Mouse (Mus musculus) embryo, embryonic 10.5 days (tissue): ENCODE measurements around the gene Hras.
A peak's percentile ranks its signal among the peaks of the same experiment; 100 is the strongest.

Source experiments
- DNase-seq: peaks from one replicate; pipeline ENCODE4 v3.0.0-alpha.2; 2015; ENCODE audit warnings: low spot score

Hras gene

DNA sequence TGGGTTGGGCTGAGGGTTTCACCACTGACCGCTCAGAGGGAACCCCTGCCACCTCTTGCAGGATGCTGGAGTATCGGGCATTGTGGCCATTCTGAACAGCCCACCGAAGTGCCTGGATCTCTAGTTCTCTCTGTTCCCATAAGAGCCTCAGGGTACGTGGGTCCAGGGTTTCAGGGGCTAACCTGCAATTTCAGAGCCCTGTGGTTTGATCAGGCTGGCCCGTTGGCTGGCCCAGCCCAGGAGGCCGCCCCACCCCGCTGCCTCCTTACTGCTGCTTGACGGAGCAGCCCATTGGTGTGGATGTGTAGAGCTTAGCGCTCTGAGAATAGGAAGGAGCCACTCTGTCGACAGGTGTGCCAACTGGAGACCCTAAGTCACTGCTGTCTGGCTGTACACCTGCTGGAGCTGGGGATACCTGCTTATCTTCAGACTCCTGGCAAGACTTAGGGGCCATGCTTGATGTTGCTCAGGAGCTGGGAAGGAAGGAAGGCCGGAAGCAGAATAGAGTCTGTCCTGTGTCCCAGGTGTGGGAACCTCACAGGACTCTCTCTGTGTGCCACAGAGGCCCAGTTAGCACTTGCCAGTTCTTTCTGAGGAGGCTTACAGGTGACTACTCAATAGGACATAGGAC, 19.9 kb upstream of the Hras start, which contains the start of gene Lmntd2:
Lmntd2 (minus strand) TSS at position 476 of the 631 bp plus-strand sequence.
- DNase-seq, result no peak

DNA sequence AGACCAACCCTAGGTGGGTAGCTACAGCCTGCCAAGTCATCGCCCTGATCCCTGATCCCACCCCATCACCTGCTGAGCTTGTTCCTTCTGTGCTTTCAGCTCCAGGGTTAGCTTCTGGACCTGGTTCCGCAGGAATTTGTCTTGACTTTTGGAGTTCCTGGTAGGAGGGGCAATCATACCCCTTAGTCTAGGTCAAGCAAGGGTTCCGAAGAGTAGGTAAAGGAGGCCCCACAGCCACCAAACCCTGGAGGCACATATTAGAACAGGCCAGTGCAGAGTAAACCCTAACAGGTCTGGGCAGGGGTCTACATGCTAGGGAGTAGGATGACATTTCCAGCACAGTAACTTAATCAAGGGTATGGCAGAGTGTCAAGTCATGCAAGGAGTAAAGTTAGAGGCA, 19.3 kb upstream of the Hras start:
- DNase-seq, result no peak

GRCm38 (mm10) chr7:141210606-141211131, 16.9 kb upstream of the Hras start:
- DNase-seq, result no peak

DNA sequence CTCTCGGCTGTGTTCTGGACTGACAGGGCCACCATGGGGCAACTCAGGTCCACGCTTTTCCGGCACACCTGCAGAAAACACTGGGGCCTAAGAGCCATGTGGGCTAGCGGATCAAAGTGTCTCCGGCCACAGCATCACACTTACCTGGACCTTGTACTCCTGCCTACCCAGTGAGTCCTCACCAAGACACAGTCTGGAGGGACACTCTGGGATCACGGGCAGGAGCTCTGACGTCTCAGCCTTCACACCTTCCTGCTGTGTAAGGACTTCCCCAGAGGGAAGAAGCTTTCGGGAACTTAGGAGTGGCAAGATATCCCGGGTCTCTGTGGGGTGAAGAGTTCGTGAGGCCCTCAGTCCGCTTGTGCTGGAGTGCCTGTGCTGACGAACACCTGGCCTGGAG, 16.3 kb upstream of the Hras start:
- DNase-seq, result no peak

GRCm38 (mm10) chr7:141209526-141209925, 15.7 kb upstream of the Hras start:
- DNase-seq, result no peak

GRCm38 (mm10) chr7:141206182-141206937, 12.6 kb upstream of the Hras start:
- DNase-seq, result no peak

DNA sequence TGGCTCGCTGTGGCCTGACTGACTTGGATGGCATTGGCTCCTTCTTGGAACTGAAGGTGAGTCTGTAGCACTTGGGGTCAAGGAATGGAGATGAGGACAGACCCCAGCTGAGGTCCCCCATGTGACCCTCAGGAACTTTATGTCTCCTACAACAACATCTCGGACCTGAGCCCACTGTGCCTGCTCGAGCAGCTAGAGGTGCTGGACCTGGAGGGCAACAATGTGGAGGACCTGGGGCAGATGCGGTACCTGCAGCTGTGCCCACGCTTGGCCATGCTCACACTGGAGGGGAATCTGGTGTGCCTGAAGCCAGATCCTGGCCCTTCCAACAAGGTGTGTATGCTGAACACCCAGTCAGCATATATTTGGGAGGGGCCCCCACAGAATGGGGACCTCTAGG, 11.7 kb upstream of the Hras start:
- DNase-seq, result no peak

DNA sequence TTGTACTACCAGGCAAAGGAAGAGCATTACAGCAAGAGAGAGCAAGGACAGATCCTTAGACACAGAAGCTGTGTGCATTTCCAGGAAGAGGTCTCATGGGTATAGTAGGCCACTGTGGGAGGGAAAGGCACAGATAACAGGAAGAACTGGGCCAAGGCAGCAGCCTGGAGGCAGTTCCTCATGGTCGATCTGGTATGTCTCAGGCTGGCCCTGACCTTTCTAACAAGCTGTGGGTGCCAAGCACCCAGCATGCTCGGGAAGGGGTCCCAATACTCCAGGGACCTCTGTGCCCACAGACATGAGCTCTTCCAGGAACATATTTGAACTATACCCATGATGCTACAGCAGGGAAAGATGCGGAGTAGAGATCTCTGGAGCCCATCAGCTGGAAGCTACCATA, 10.7 kb upstream of the Hras start:
- no peak for DNase-seq

DNA sequence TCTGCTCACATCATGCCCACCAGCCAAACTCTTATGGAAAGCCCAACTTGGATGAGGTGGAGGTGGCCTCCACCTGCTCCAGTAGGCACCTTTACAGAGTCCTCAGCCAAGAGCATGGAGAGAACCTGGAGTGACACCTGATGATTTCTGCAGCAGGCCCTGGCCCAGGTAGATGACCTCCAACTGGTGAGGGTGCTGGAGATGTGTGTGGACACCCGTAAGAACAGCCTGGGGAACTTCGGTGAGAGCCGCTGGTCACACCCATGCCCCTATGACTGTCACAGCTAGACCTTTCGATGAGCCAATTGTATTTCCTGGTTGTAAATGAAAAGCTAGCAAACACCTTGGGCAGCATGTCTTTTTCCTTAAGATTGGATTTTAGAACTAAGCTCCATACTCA, 4.3 kb upstream of the Hras start:
- no peak for DNase-seq

DNA sequence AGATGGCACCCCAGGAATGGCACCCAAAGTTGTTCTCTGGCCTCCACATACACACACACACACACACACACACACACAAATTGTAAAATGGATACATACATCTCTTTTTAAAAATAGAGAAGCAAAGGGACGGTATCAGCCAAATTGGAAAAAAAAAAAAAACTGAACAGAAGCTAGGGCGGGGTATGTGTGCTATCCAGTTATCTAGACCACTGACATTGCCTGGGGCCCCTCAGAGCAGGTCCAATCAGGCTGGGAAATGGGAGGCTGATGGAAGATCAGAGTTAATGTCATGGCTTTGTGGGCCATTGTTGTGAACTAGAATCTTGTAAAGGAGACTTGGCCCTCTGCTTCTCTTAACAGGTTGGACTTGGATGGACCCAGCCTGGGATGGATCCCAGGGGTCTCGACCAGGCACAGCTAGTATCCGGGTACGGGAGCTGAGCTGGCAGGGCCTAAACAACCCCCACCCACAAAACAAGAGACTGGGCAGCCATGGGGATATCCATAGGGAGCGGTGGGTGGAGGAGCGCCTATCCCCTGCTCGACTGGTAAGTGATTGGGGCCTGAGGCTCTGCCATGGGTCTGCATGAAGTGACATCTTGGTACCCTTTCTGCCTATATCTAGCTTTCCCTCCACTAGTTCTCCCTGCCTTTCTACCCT, 2.9 kb upstream of the Hras start:
- no peak for DNase-seq

DNA sequence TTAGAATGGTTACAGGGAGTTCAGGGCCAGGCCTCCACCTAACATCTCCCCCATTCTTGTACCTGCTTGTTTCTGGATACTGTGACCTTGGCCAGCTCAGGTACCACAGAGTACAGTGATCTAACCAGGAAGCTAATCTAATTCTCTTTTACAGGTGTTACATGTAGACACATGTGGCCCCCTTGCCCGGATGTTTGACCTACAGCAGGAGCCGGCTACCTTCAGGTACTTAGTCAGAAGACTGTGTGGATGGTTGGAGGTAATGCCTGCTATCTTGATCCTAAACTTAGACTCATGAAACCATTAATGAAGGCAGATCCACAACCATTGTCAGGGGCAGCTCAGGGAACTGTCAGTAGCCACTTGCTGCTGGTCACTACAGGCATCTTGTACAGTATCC, 1.9 kb upstream of the Hras start:
- no peak for DNase-seq

- peak; percentile 97 for DNase-seq
Observed at GRCm38 (mm10) chr7:141194830-141195229, 1.0 kb upstream of the Hras start.

DNA sequence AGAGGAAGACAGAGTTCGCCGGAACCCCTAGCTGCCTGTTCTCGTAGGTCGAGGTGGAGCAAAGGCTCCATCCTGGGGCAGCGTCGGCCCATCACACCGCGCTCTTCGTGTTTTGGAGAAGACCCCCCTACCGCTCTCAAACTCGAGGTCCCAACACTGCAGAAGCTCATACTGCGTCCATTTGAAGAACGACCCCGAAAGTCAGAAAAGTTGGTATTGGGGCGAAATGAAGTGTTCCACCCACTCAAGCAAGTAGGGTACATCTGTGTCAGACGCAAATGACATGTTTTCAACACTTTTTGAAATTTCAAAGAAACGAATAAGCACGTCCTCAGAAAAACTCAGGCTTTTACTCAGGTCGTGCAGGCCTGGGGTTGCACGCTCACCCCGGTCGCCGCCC, 604 bp upstream of the Hras start:
- DNase-seq, result no peak

DNA sequence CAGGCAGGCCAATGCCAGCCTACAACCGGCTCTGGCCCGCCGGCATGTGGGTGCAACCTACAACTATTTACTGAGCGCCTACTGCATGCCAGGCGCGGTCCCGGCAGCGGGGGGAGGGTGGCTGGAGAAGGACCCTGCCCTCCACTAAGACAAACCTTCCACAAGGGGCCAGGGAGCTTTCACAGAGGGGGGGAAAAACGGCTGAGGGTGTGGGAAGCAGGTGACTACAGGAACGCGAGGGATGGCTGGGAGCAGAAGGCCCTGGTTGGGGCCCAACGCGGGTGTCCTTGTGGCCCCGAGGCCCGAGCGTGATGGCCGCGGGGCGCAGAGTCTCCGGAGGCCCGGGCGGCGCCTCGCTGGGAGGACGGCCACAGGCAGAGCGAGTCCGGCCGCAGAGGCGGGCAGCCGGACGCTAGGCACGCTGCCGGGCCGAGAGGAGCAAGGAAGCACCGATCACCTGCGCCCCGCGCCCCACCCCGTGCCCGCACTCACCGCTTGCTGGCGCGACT, 403 bp downstream of the Hras start:
- no peak for DNase-seq

DNA sequence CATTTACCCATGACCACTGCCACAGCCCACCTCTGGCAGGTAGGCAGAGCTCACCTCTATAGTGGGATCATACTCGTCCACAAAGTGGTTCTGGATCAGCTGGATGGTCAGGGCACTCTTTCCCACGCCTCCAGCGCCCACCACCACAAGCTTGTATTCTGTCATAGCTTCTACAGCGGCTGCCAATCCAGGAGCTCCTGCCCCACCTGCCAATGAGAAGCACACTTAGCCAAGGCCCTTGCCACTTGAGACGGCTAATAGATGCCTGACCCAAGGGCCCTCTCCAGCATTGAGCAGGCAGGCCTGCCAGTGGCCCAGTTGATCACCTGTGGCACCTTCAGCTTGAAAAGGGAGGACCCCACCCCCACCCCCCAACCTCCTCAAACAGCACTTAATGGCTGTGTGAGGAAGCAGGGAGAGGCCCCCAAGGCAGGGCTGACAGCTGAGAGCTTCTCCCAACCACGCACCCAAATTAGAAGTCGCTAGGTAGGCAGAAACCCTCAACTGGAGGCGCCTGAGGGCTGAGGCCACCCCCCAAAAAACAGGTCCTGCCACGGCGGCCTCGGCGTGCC, 943 bp downstream of the Hras start:
- no peak for DNase-seq

DNA sequence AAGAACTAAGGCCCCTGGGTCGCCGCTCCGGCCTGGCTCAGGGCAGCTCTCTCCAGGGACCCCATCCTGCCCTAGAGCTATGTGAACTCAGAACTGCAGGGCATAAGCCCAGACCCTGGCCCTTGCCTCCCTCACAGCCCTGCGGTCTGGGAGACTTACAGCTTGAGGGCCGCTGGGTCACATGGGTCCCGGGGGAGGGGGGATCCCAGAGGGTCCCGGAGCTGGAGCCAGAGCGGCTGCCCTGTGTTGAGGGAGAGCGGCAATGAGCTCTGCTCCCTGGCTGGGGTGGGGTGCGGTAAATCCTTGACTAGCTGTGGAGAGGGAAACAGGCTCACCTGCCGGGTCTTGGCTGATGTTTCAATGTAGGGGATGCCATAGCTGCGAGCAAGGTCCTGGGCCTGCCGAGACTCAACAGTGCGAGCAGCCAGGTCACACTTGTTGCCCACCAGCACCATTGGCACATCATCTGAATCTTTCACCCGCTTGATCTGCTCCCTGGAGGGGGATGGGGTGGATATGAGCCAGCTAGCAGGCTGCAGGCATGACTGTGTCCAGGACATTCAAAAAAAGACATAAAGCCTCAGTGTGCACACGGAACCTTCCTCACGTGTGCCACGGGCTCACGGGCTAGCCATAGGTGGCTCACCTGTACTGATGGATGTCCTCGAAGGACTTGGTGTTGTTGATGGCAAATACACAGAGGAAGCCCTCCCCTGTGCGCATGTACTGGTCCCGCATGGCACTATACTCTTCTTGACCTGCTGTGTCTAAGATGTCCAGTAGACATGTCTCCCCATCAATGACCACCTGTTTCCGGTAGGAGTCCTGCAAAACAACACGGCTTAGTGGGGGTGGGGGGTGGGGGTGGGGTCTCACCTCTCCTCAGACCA, 1.8 kb downstream of the Hras start:
- DNase-seq, result no peak

- DNase-seq, result no peak
Observed at GRCm38 (mm10) chr7:141191036-141191435, 2.8 kb downstream of the Hras start.

- no peak for DNase-seq
Observed at GRCm38 (mm10) chr7:141190220-141190619, 3.6 kb downstream of the Hras start.

DNA sequence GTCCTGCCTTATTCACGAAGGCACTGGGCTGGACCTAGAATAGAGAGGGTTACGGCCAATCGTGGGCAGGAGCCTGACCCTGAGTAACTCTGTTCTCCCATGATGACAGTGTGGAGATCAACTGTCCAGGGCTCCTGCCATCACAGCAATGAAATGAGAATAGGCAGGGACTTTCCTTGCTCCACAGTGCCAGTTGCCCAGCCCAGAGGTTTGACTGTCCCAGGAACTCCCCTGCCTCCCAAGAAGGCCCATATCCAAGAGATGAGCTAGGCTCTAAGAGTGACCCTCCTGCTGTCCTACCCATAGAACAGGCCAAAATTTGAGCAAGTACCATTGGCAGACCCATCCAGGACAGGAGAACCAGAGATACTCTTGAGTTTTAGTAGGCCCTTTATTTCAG, 5.1 kb downstream of the Hras start:
- no peak for DNase-seq

GRCm38 (mm10) chr7:141188194-141188593, 5.6 kb downstream of the Hras start:
- DNase-seq, result no peak

DNA sequence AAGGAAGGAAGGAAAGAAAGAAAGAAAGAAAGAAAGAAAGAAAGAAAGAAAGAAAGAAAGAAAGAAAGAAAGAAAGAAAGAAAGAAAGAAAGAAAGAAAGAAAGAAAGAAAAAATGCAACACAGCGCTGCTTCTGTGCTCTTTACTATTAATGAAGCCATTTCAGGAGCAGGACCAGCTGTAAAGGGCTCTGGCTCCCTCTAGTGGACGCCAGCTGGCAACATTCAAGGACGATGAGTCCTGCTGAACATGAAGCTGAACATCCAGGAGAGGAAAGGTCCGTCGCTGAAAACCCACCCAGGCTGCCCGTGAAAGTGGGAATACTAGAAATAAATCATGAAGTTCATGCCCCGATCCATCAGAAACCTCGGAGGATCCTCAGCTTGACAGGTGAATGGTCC, 17.6 kb downstream of the Hras start:
- DNase-seq, result peak; percentile 94
